12 mouse cellular contexts compared by ENCODE assay signal in genomic region chr19:6416124-6416770, GRCm38 (mm10). TPM values are rescaled to one million over a fixed set of nuclear protein-coding genes. Genes with fewer than 3 reads are reported as not detected.
A peak's percentile ranks its signal among the peaks of the same experiment; 100 is the strongest.
DNase-seq lines count a peak whose midpoint lies in the region; ATAC-seq and TF ChIP-seq lines count a peak whose summit lies in the region.
"Had no signal": no experiment of that assay in that cellular context is flagged by ENCODE, and none has a peak within 500 bp of the region (broad histone marks: within the 10 kb centered on the region; RNA-seq: fewer than 3 reads in every experiment).

No protein-coding gene starts in this region.

- WGBS in forebrain, embryonic 13.5 days: 4% methylated on average over 9 of the region's 9 CpGs

- no peak for TF ChIP-seq CTCF in gastrocnemius, adult 2 months (IDR thresholded peaks at IDR 0.05)

- H3K36me3 ChIP-seq in forebrain, embryonic 13.5 days (ENCODE audit: poor library complexity, severe bottlenecking): no peaks in the 10 kb centered on the region
- H3K36me3 ChIP-seq: G1E; heart, embryonic 15.5 days; liver, embryonic 13.5 days had no signal

- no peak overlapping the region for H3K4me3 ChIP-seq in forebrain, embryonic 13.5 days
- no peak overlapping the region for H3K4me3 ChIP-seq in gastrocnemius, adult 2 months
- H3K4me3 ChIP-seq: heart, embryonic 15.5 days; liver, embryonic 13.5 days had no signal

- H3K4me1 ChIP-seq in forebrain, embryonic 13.5 days: peaks cover 53% of the 10 kb centered on the region

- intact Hi-C loops in gastrocnemius, adult 2 months (cut with DNase I): no loop called here

- peaks cover 17% of the 10 kb centered on the region for H3K27me3 ChIP-seq in forebrain, embryonic 13.5 days

- ATAC-seq in forebrain, embryonic 13.5 days: peak; percentile 50

- H3K9ac ChIP-seq in forebrain, embryonic 13.5 days: peak overlapping the region; percentile 53
- H3K9ac ChIP-seq: heart, embryonic 15.5 days; liver, embryonic 13.5 days had no signal

- H3K4me2 ChIP-seq in forebrain, embryonic 13.5 days: peak overlapping the region; percentile 44
- H3K4me2 ChIP-seq: heart, embryonic 15.5 days; liver, embryonic 13.5 days had no signal

- peak; percentile 81 to 84 for DNase-seq in right cerebral cortex, postnatal 10 days (ENCODE audit: low spot score in 2 of 2)
- DNase-seq in right cerebral cortex, postnatal 14 days: no peak
- DNase-seq in mesoderm, embryonic 11.5 days (ENCODE audit: low read depth, low spot score): peak; percentile 63
- DNase-seq in retina, postnatal 1 day: peak; percentile 83
- no peak for DNase-seq in gastrocnemius, adult 2 months
- no peak for DNase-seq in gastrocnemius, postnatal 25 days
- DNase-seq in heart, adult 11 months: no peak
- DNase-seq: adrenal gland, postnatal 25 days; liver, embryonic 13.5 days had no signal

- peak overlapping the region; percentile 88 for H3K27ac ChIP-seq in forebrain, embryonic 13.5 days
- H3K27ac ChIP-seq in gastrocnemius, adult 2 months: no peak overlapping the region
- H3K27ac ChIP-seq: heart, embryonic 15.5 days; liver, embryonic 13.5 days had no signal

- H3K9me3 ChIP-seq in forebrain, embryonic 13.5 days (replicated peaks): no peaks in the 10 kb centered on the region
- H3K9me3 ChIP-seq: G1E; heart, embryonic 15.5 days; liver, embryonic 13.5 days had no signal

RNA-seq across cellular contexts. Expression of gene Nrxn2, which starts 2.3 kb away (rescaled TPM):
- 16.9 and 18.1 TPM in 2 replicates for polyA plus RNA-seq in forebrain, embryonic 13.5 days (2015; fragmentation: Nextera tagmentation; extraction: Ambion mirVana)
- total RNA-seq in gastrocnemius, adult 2 months (2021): 1 to 10 TPM in 1 of 2 experiments, under 1 TPM in 1; 0.77 to 2.0 TPM
- total RNA-seq in gastrocnemius, postnatal 25 days (2021): 1 to 10 TPM in 1 of 2 experiments, under 1 TPM in 1; 0.91 to 1.4 TPM

RNA-seq across cellular contexts. Expression of gene Rasgrp2, which starts 17.1 kb away (rescaled TPM):
- 21.1 and 25.1 TPM in 2 replicates for polyA plus RNA-seq in forebrain, embryonic 13.5 days (2015; fragmentation: Nextera tagmentation; extraction: Ambion mirVana)
- 10 to 100 TPM; 14.9 to 24.6 TPM for total RNA-seq in gastrocnemius, adult 2 months (2021)
- 10 to 100 TPM; 16.2 to 16.4 TPM for total RNA-seq in gastrocnemius, postnatal 25 days (2021)

RNA-seq across cellular contexts. Expression of gene Pygm, which starts 32.0 kb away (rescaled TPM):
- polyA plus RNA-seq in forebrain, embryonic 13.5 days (2015; fragmentation: Nextera tagmentation; extraction: Ambion mirVana): 2.0 and 2.1 TPM in 2 replicates
- over 10,000 TPM in 1 of 2 experiments, 1,000 to 10,000 TPM in 1; 6,181 to 10,031 TPM for total RNA-seq in gastrocnemius, adult 2 months (2021)
- 1,000 to 10,000 TPM; 5,552 to 6,904 TPM for total RNA-seq in gastrocnemius, postnatal 25 days (2021)

RNA-seq across cellular contexts. Expression of gene Sf1, which starts 52.8 kb away (rescaled TPM):
- 134 and 139 TPM in 2 replicates for polyA plus RNA-seq in forebrain, embryonic 13.5 days (2015; fragmentation: Nextera tagmentation; extraction: Ambion mirVana)
- 10 to 100 TPM; 95.2 to 98.6 TPM for total RNA-seq in gastrocnemius, adult 2 months (2021)
- total RNA-seq in gastrocnemius, postnatal 25 days (2021): 10 to 100 TPM; 65.5 to 75.2 TPM

Comparison
In these comparisons a context has a peak if more than half of its experiments do, and no peak if none do; other contexts are left out.
1. DNase-seq: peak in right cerebral cortex, postnatal 10 days (2 of 2), mesoderm, embryonic 11.5 days (single experiment) and retina, postnatal 1 day (single experiment); none in right cerebral cortex, postnatal 14 days (single experiment), gastrocnemius, adult 2 months (single experiment), gastrocnemius, postnatal 25 days (single experiment) and heart, adult 11 months (single experiment).